Mouse (Mus musculus) T-cell, adult 2 months (primary cell): ENCODE results near the gene Cfap298.

ENCODE experiments used
- DNase-seq: peaks from one replicate; pipeline ENCODE4 v3.0.0; 2022; ENCODE audit warnings: low spot score

The Cfap298 gene

DNA sequence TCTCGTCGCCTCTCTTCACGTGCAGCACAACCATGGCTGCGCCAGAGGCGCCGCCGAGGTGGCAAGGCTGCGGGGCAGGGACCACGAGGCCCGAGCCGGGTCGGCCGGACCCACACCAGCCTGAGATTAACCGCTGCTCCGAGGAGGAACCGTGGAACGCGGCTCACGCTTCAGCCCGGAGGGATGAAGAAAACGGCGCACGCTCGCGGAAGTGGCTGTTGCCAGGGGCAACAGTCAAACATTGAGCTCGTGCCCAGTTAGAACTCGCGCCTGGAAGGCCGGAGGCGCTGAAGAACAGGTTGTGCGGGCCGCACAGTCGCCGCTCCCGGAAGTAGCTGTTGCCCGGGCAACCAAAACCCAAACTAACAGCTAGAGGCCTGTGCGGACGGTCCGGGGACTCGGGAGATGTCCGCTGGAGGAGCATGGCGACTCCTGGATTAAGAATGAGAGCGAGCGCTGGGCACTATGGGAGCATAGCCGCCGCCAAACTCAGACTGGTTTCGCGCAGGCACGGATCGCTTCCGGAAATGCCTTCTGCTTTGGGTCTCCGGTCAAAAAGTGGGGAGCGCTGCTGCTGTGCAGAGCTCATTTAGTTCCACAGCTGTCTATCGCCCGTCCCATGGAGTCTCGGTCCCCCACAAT is at the start of gene Cfap298:
Gene Cfap298 (minus strand): TSS at position 428 of the 642 bp plus-strand sequence.
- DNase-seq, result peak; percentile 91

GRCm38 (mm10) chr16:90971004-90971403 is 36.1 kb upstream of the Cfap298 start:
- DNase-seq, result no peak

DNA sequence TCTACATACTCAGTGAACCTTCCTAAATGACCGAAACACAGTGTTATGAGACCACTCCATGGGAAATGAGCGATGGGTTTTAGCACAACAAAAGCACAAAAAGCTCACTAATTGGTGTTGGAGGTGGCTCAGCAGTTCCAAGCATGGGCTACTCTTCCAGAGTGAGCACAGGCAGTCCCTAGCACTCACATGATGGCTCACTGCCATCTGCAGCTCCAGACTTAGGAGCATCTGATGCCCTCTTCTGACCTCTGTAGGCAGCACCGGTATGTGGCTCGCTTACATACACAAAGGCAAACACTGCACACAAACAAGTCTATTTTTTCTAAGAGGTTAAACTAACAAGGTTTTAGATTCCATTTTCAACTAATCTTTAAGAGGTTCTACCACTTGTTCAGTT is 31.3 kb upstream of the Cfap298 start:
- DNase-seq, result no peak

- no peak for DNase-seq
Observed at GRCm38 (mm10) chr16:90964302-90964701, 29.4 kb upstream of the Cfap298 start.

- DNase-seq, result no peak
Observed at GRCm38 (mm10) chr16:90963866-90964265, 29.0 kb upstream of the Cfap298 start.

- no peak for DNase-seq
Observed at GRCm38 (mm10) chr16:90963231-90963630, 28.3 kb upstream of the Cfap298 start.

- no peak for DNase-seq
Observed at GRCm38 (mm10) chr16:90958301-90959085, 23.6 kb upstream of the Cfap298 start.

- DNase-seq, result no peak
Observed at GRCm38 (mm10) chr16:90955494-90955893, 20.6 kb upstream of the Cfap298 start.

DNA sequence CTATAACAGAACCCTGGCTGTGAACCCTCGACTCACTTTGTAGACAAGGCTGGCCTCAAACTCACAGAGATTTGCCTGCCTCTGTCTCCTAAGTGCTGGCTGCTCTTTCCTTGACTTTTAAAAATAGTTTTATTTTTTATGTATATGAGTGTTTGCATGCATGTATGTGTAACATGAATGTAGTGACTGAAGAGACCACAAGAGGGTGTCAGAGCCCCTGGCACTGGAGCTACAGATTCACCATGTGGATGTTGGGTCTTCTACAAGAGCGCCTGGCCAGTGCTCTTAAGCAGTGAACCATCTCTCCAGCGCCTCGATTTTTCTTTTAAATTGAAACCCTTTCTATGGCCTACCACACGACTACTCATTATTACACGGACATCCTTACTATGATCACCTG is 18.9 kb upstream of the Cfap298 start:
- DNase-seq, result no peak

- no peak for DNase-seq
Observed at GRCm38 (mm10) chr16:90953147-90953546, 18.2 kb upstream of the Cfap298 start.

GRCm38 (mm10) chr16:90950354-90950963 is 15.5 kb upstream of the Cfap298 start:
- DNase-seq, result no peak

- no peak for DNase-seq
Observed at GRCm38 (mm10) chr16:90946977-90947376, 12.1 kb upstream of the Cfap298 start.

- no peak for DNase-seq
Observed at GRCm38 (mm10) chr16:90941246-90941645, 6.3 kb upstream of the Cfap298 start.

DNA sequence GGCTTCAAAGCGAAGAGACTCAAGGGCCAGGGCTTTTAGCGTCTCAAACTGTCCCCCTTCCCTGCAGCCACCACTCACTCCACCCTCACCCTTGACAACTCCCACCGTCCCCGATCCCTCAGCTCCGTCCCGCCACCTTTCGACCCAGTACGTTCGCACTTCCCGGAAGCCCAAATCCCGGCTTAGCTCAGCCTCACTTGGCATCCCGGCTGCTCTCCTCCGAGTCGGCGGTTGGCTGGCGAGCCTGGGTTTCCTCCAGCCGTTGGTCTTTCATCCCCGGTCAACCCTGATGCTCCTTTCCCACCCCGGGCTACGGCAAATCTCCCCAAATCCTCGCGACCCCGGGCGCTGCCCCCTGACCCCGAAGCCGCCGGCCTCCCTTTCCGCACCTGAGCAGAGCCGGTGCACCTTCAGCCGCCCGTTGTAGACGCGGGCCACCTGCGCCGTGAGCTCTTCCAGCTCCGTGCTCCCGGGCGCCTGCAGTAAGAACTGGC is 674 bp downstream of the Cfap298 start:
- no peak for DNase-seq

DNA sequence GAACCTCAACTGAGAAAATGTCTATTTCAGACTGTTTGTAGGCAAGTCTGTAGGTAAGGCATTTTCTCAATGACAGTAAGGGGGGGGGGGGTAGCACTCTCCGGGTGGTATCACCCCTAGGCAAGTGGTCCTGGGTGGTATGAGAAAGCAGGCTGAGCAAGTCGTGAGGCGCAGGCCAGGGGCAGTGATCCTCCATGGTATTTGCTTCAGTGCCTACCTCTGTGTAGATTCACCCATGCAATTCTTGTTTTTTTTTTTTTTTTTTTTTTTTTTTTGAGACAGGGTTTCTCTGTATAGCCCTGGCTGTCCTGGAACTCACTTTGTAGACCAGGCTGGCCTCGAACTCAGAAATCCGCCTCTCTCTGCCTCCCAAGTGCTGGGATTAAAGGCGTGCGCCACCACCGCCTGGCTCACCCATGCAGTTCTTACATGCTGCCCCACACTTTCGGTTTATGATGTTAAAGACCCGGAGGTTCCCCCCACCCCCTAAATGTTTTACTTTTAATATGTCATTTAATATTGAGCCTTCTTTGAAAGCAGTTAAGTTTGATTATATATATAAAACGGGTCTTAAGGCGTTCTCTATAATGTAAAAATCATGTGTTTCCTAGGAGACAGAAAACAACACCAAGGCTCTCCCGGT is 1.3 kb downstream of the Cfap298 start:
- DNase-seq, result no peak

GRCm38 (mm10) chr16:90927446-90927845 is 7.5 kb downstream of the Cfap298 start:
- DNase-seq, result no peak

DNA sequence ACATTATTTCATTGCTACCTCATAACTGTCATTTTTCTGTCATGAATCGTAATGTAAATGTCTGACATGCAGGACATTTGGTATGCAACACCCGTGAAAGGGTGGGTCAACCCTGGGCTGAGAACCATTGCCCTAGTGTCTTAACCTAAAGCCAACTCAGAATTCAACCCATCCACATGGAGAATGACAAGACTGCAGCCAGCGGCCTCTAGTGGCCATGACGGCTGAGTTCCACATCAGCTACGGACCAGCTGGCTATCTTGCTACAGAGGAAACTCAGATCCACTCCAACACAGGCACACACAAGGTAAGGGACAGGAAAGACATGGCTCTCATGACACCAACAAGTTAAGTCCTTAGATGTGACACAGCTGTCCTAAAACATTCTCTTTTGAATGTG is 9.5 kb downstream of the Cfap298 start:
- no peak for DNase-seq

DNA sequence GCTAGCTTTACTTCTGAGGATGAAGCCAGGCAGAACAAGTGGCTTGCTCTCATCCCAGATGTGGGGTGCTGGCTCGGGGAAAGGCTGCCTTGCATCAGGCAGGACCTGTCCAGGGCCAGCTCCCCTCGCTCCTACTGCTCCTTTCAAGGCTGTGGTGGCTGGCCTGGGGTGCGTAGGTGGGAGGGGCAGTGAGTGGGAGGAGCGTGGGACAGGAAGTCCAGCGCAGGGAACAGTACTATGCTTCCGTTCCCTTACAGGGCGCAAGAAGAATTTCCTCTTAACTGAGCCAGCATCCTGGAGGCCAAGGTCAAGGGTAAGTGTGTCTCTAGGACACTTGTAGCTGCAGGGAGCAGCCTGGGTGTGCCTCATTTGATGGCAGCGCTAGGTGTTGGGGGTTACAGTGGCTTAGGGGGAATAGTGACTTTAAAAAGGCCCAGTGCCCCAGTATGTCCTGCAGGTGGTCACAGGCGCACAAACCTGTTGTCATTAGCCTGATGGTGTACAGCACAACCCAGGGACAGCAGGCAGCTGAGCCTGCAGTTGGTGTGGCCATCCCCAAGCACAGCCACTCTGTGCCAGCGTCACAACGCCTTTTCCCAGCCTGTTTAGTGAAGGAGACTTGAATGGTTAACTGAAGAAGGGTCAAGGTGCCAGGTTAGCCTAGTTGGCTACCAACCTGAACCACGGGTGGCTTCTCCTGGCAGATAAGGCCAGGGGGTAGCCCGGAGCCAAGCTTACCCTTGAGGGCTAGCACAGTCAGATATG is 10.1 kb downstream of the Cfap298 start:
- DNase-seq, result no peak

GRCm38 (mm10) chr16:90921471-90922159 is 13.3 kb downstream of the Cfap298 start:
- no peak for DNase-seq

GRCm38 (mm10) chr16:90917156-90917555 is 17.8 kb downstream of the Cfap298 start:
- no peak for DNase-seq

DNA sequence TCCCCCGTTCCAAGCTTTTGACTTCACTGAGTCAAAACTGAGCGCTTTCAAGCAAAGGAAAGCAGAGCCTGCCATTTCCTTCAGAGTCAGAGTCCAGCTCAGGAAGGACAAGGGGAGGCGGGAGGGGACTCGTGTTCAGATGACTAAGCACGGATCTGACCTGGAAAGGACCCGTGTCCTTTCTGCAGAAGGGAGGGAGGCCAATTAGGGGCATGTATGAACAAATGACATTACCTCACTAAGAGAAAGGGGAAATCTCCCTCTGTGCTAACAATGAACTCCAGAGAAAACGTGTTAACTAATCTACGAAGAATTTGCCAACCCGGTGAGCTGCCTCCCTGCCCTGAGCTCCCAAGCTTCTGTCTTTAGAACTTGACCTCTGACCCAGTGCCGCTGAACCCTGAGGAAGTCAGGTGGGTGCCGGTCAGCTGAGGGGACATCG is 18.9 kb downstream of the Cfap298 start:
- DNase-seq, result no peak
